Mouse (Mus musculus) layer of hippocampus, adult 18-20 months (tissue): Measurements from ENCODE around the gene Ak8. TPM values are rescaled to one million over a fixed set of nuclear protein-coding genes. Genes with fewer than 3 reads are reported as not detected.

Source experiments
- microRNA-seq, 2 experiments: library from miRNA; unstranded; fragments of <30 nt; microRNA quantifications; one replicate each; pipeline ENCODE4 v1.2.0; 2021
- total RNA-seq, 2 experiments: library from RNA; stranded (reverse); gene quantifications; 2 replicates each; pipeline ENCODE4 v1.2.3; 2021

The Ak8 gene
- total RNA-seq, 2 experiments from 2014 or later = 0.87 to 1.2 TPM

Small RNA genes within 50 kb of the gene (microRNA-seq; reads per million reads assigned to microRNA genes)
- 1.5 to 3.7 reads per million in 2 experiments for gene Mir3088

Other genes with a start within 250 kb of the Ak8 start
- 1 to 10 TPM; 2.7 to 4.5 TPM for gene 1700007K13Rik, start 233.8 kb upstream of the Ak8 start, total RNA-seq
- 10 to 100 TPM; 36.5 to 42.1 TPM for gene Mrps2, start 232.1 kb upstream of the Ak8 start, total RNA-seq
- gene Gbgt1, start 203.3 kb upstream of the Ak8 start, total RNA-seq = 1 to 10 TPM; 1.5 to 2.2 TPM
- 1 to 10 TPM; 1.0 to 1.8 TPM for gene Gm10134, start 194.1 kb upstream of the Ak8 start, total RNA-seq
- 100 to 1,000 TPM; 127 to 132 TPM for gene Ralgds, start 187.0 kb upstream of the Ak8 start, total RNA-seq
- gene Cel, start 136.8 kb upstream of the Ak8 start, total RNA-seq = not detected
- 10 to 100 TPM; 19.6 to 20.5 TPM for gene Gtf3c5, start 116.4 kb upstream of the Ak8 start, total RNA-seq
- gene Gfi1b, start 78.2 kb upstream of the Ak8 start, total RNA-seq = not detected
- gene Tsc1, start 58.9 kb upstream of the Ak8 start, total RNA-seq = 10 to 100 TPM; 44.7 to 46.0 TPM
- gene Spaca9, start 437 bp upstream of the Ak8 start, total RNA-seq = not detected
- 10 to 100 TPM; 34.9 to 35.4 TPM for gene Gtf3c4, start 140.2 kb downstream of the Ak8 start, total RNA-seq
- 1 to 10 TPM; 7.1 to 9.9 TPM for gene Ddx31, start 140.2 kb downstream of the Ak8 start, total RNA-seq
- not detected for gene Barhl1, start 216.5 kb downstream of the Ak8 start, total RNA-seq